Mouse (Mus musculus) MEL (cell line): ENCODE measurements around the gene Hebp1. TPM values are rescaled to one million over a fixed set of nuclear protein-coding genes. Genes with fewer than 3 reads are reported as not detected.

ENCODE experiments used
- DNase-seq: peaks from one replicate; pipeline ENCODE4 v3.0.0; 2011; ENCODE audit warnings: low read depth, low spot score
- H3K27ac ChIP-seq: 2 replicates; pipeline ENCODE4 v1.5.1; 2012; ENCODE audit warnings: low read depth, mild to moderate bottlenecking, control low read depth, low read length, moderate library complexity; ENCODE audit not compliant: control insufficient read depth
- H3K27me3 ChIP-seq, 2 experiments: fragments of 150-350 bp in 1 of 2; sonication (generic) in 1 of 2; 2 replicates each; pipeline ENCODE4 v1.6.1; 2012; ENCODE audit warnings: low read length in 2 of 2, mild to moderate bottlenecking in 2 of 2, improper control_type of control experiment in 1 of 2, moderate library complexity in 1 of 2; ENCODE audit not compliant: insufficient read depth in 2 of 2, control insufficient read depth in 1 of 2
- H3K36me3 ChIP-seq, 2 experiments: 2 replicates each; pipeline ENCODE4 v1.6.1; 2012 to 2014; ENCODE audit warnings: low read length in 2 of 2, improper control_type of control experiment in 1 of 2, inconsistent platforms in 1 of 2, mild to moderate bottlenecking in 1 of 2; ENCODE audit not compliant: insufficient read depth in 2 of 2, control insufficient read depth in 1 of 2
- H3K4me1 ChIP-seq, 2 experiments: fragments of 150-350 bp in 1 of 2; sonication (generic) in 1 of 2; 2 replicates each; pipeline ENCODE4 v1.6.1; 2012; ENCODE audit warnings: low read length in 2 of 2, improper control_type of control experiment in 1 of 2, mild to moderate bottlenecking in 1 of 2; ENCODE audit not compliant: insufficient read depth in 2 of 2, control insufficient read depth in 1 of 2
- H3K4me3 ChIP-seq, 2 experiments: fragments of 150-350 bp in 1 of 2; sonication (generic) in 1 of 2; 2 replicates each; pipeline ENCODE4 v1.5.1; 2012; ENCODE audit warnings: low read depth in 2 of 2, low read length in 2 of 2, mild to moderate bottlenecking in 2 of 2, moderate library complexity in 2 of 2, control low read depth in 1 of 2, improper control_type of control experiment in 1 of 2; ENCODE audit not compliant: control insufficient read depth in 1 of 2, insufficient read depth in 1 of 2
- H3K79me2 ChIP-seq: 2 replicates; pipeline ENCODE4 v1.6.1; 2012; ENCODE audit warnings: mild to moderate bottlenecking, low read length, moderate library complexity; ENCODE audit not compliant: control insufficient read depth, poor library complexity, insufficient read depth
- H3K9ac ChIP-seq: 2 replicates; pipeline ENCODE4 v1.6.1; 2012; ENCODE audit warnings: low read depth, mild to moderate bottlenecking, control low read depth, low read length, moderate library complexity; ENCODE audit not compliant: control insufficient read depth, poor library complexity, severe bottlenecking
- H3K9me3 ChIP-seq: fragments of 150-350 bp; sonication (generic); replicated peaks from 2 replicates; pipeline ENCODE4 v1.6.1; 2012; ENCODE audit warnings: mild to moderate bottlenecking, low read length, improper control_type of control experiment, moderate library complexity; ENCODE audit not compliant: insufficient read depth
- BHLHE40 ChIP-seq: IDR thresholded peaks from 2 replicates; pipeline ENCODE4 v1.6.1; 2012; ENCODE audit warnings: low read depth, mild to moderate bottlenecking, inconsistent platforms, low read length, improper control_type of control experiment, borderline replicate concordance
- CHD1 ChIP-seq: IDR thresholded peaks from 2 replicates; pipeline ENCODE4 v1.6.1; 2012; ENCODE audit warnings: low read depth, mild to moderate bottlenecking, inconsistent platforms, low read length, improper control_type of control experiment
- CTCF ChIP-seq, 3 experiments: IDR thresholded peaks in 2 of 3; conservative IDR thresholded peaks in 1 of 3; 2 replicates each; pipeline ENCODE4 v1.5.1; 2011 to 2012; ENCODE audit warnings: low read length in 3 of 3, low read depth in 2 of 3, mild to moderate bottlenecking in 2 of 3, improper control_type of control experiment in 1 of 3, inconsistent platforms in 1 of 3, mixed read lengths in 1 of 3, moderate library complexity in 1 of 3; ENCODE audit not compliant: control insufficient read depth in 1 of 3, insufficient read depth in 1 of 3, poor library complexity in 1 of 3, severe bottlenecking in 1 of 3
- EP300 ChIP-seq, 2 experiments: IDR thresholded peaks; 2 replicates each; pipeline ENCODE4 v1.6.1; 2011; ENCODE audit warnings: improper control_type of control experiment in 2 of 2, low read length in 2 of 2, low read depth in 1 of 2, mild to moderate bottlenecking in 1 of 2
- HCFC1 ChIP-seq: IDR thresholded peaks from 2 replicates; pipeline ENCODE4 v1.6.1; 2012; ENCODE audit warnings: low read depth, mild to moderate bottlenecking, inconsistent platforms, low read length, improper control_type of control experiment, moderate library complexity
- JUND ChIP-seq: IDR thresholded peaks from 2 replicates; pipeline ENCODE4 v1.6.1; 2011; ENCODE audit warnings: low read depth, mild to moderate bottlenecking, improper control_type of control experiment, low read length
- KAT2A ChIP-seq: conservative IDR thresholded peaks from 2 replicates; pipeline ENCODE4 v1.6.1; 2012; ENCODE audit warnings: low read depth, low read length, improper control_type of control experiment, inconsistent platforms
- MAFK ChIP-seq: IDR thresholded peaks from 2 replicates; pipeline ENCODE4 v1.6.1; 2011; ENCODE audit warnings: low read depth, mild to moderate bottlenecking, low read length, improper control_type of control experiment, borderline replicate concordance
- MAZ ChIP-seq: IDR thresholded peaks from 2 replicates; pipeline ENCODE4 v1.6.1; 2012; ENCODE audit warnings: low read depth, mild to moderate bottlenecking, inconsistent platforms, low read length, improper control_type of control experiment
- MEF2A ChIP-seq: IDR thresholded peaks from 2 replicates; pipeline ENCODE4 v1.6.1; 2014; ENCODE audit warnings: low read depth, mild to moderate bottlenecking, inconsistent platforms, low read length, improper control_type of control experiment; ENCODE audit not compliant: poor library complexity, insufficient replicate concordance, severe bottlenecking; ENCODE audit errors: extremely low read depth
- NELFE ChIP-seq: IDR thresholded peaks from 2 replicates; pipeline ENCODE4 v1.6.1; 2011; ENCODE audit warnings: low read depth, low read length, improper control_type of control experiment
- POLR2AphosphoS5 ChIP-seq: IDR thresholded peaks from 2 replicates; pipeline ENCODE4 v1.6.1; 2012; ENCODE audit warnings: low read depth, borderline replicate concordance, mild to moderate bottlenecking, inconsistent platforms, low read length, moderate library complexity, mixed read lengths
- SIN3A ChIP-seq: IDR thresholded peaks from 2 replicates; pipeline ENCODE4 v1.6.1; 2012; ENCODE audit warnings: low read length, improper control_type of control experiment, inconsistent platforms
- SMC3 ChIP-seq: IDR thresholded peaks from 2 replicates; pipeline ENCODE4 v1.6.1; 2011; ENCODE audit warnings: low read depth, low read length, improper control_type of control experiment
- TBP ChIP-seq: IDR thresholded peaks from 2 replicates; pipeline ENCODE4 v1.8.0; 2011; ENCODE audit warnings: low read depth, low read length, improper control_type of control experiment
- TCF12 ChIP-seq: IDR thresholded peaks from 2 replicates; pipeline ENCODE4 v1.6.1; 2014; ENCODE audit warnings: low read depth, mild to moderate bottlenecking, inconsistent platforms, low read length, improper control_type of control experiment, moderate library complexity
- UBTF ChIP-seq: IDR thresholded peaks from 2 replicates; pipeline ENCODE4 v1.6.1; 2012; ENCODE audit warnings: low read depth, mild to moderate bottlenecking, inconsistent platforms, low read length, improper control_type of control experiment, moderate library complexity, borderline replicate concordance; ENCODE audit not compliant: insufficient read depth
- USF2 ChIP-seq, 2 experiments: IDR thresholded peaks; 2 replicates each; pipeline ENCODE4 v1.6.1; 2011 to 2012; ENCODE audit warnings: improper control_type of control experiment in 2 of 2, low read length in 2 of 2, borderline replicate concordance in 1 of 2, inconsistent platforms in 1 of 2, low read depth in 1 of 2, mild to moderate bottlenecking in 1 of 2; ENCODE audit not compliant: insufficient read depth in 1 of 2
- ZC3H11A ChIP-seq: IDR thresholded peaks from 2 replicates; pipeline ENCODE4 v1.6.1; 2012; ENCODE audit warnings: low read depth, mild to moderate bottlenecking, inconsistent platforms, low read length, improper control_type of control experiment
- ZKSCAN1 ChIP-seq: IDR thresholded peaks from 2 replicates; pipeline ENCODE4 v1.6.1; 2012; ENCODE audit warnings: low read depth, mild to moderate bottlenecking, inconsistent platforms, low read length, improper control_type of control experiment, moderate library complexity
- ZMIZ1 ChIP-seq: IDR thresholded peaks from 2 replicates; pipeline ENCODE4 v1.6.1; 2012; ENCODE audit warnings: low read depth, mild to moderate bottlenecking, inconsistent platforms, low read length, improper control_type of control experiment, moderate library complexity
- polyA plus RNA-seq, 2 experiments: library from polyadenylated mRNA; stranded (reverse) in 1 of 2; unstranded in 1 of 2; fragments of >175 nt in 1 of 2; fragments of >200 nt in 1 of 2; gene quantifications; 2 replicates each; pipeline versions ENCODE4 v1.2.1 to v1.2.4; 2012; ENCODE audit warnings: low replicate concordance in 2 of 2, low read depth in 1 of 2; ENCODE audit not compliant: insufficient read length in 2 of 2, insufficient read depth in 1 of 2, missing spikeins in 1 of 2
- total RNA-seq: library from RNA; depleted of rRNA; stranded (reverse); fragments of 300-350 nt; gene quantifications from 2 replicates; pipeline ENCODE4 v1.2.3, GENCODE M21; 2012

Hebp1 gene
- total and polyA plus RNA-seq, 3 experiments = 16.7 to 25.1 TPM; not detected in 1

DNA sequence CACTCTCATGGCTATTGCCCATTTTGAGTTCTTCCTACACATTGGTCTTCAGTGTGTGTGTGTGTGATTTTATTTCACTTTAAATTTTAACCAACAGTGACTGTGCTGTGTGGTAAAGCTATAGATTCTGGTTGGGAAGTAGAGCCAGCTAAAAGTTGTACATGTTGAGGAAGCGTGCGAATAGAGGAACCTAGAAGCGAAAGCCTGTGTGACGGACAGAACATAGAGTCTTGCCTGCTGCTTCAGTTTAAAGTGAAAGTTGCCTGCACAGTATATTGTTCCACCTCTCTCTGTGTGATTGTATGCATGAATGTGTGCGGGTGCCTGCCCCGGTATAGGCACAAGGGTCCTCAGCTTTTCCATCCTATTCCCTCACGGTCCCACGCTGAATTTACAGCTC, 42.5 kb upstream of the Hebp1 start:
- DNase-seq = no peak
- H3K4me1 ChIP-seq = no peaks in the 10 kb centered on the region
- no peaks in the 10 kb centered on the region for H3K36me3 ChIP-seq
- TF ChIP-seq KAT2A (no peak), HCFC1 (no peak), MAFK (no peak), ZKSCAN1 (no peak), SIN3A (no peak), ZMIZ1 (no peak), CHD1 (no peak), CTCF (IDR thresholded peaks at IDR 0.05 in 2 of 3, conservative IDR thresholded peaks at IDR 0.05 in 1 of 3; ENCODE audit: control insufficient read depth in 1 of 3, insufficient read depth in 1 of 3, low read depth in 2 of 3, low read length in 3 of 3, poor library complexity in 1 of 3, severe bottlenecking in 1 of 3) (no peak)
- no peaks in the 10 kb centered on the region; a peak in 1 of 4 replicates for H3K27me3 ChIP-seq
- no peak overlapping the region for H3K4me3 ChIP-seq
- no peak overlapping the region for H3K27ac ChIP-seq
- no peaks in the 10 kb centered on the region for H3K79me2 ChIP-seq
- H3K9me3 ChIP-seq = no peaks in the 10 kb centered on the region
- no peak overlapping the region for H3K9ac ChIP-seq

DNA sequence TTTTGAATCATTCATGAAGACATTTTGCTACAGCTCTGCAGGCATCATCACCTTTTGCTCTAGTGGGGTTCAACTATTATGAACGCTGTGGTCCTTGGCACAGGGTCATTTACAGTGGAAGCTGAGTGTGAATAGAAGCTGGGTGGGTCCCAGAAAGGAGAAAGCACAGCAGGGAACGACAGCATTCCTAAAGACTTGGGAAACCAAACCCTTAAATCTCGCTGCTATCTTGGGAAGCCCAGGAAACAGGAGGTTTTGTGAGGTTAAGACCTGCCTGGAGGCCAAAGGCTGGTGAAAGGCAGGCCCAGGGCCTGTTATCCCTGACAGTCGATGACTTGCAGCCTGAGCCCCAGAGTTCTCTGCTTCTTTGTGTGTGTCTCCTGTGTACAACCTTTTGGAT, 40.4 kb upstream of the Hebp1 start:
- H3K27me3 ChIP-seq = no peaks in the 10 kb centered on the region; a peak in 1 of 4 replicates
- H3K36me3 ChIP-seq = no peaks in the 10 kb centered on the region
- H3K4me3 ChIP-seq = no peak overlapping the region
- no peaks in the 10 kb centered on the region for H3K4me1 ChIP-seq
- H3K27ac ChIP-seq = no peak overlapping the region
- H3K9me3 ChIP-seq = no peaks in the 10 kb centered on the region
- H3K9ac ChIP-seq = no peak overlapping the region
- no peaks in the 10 kb centered on the region for H3K79me2 ChIP-seq
- TF ChIP-seq NELFE (no peak), HCFC1 (no peak), MAZ (no peak), BHLHE40 (no peak), TCF12 (no peak), USF2 (IDR thresholded peaks at IDR 0.05; ENCODE audit: borderline replicate concordance in 1 of 2, insufficient read depth in 1 of 2, low read depth in 1 of 2, low read length in 2 of 2) (no peak), JUND (no peak), ZMIZ1 (no peak), MAFK (no peak), MEF2A (no peak), POLR2AphosphoS5 (no peak), SMC3 (no peak), UBTF (no peak), KAT2A (no peak), TBP (no peak), ZC3H11A (no peak), EP300 (IDR thresholded peaks at IDR 0.05; ENCODE audit: low read depth in 1 of 2, low read length in 2 of 2) (no peak)
- DNase-seq = no peak
